Mouse (Mus musculus) myocyte (in vitro differentiated cells): ENCODE data around the gene Shank3. TPM values are rescaled to one million over a fixed set of nuclear protein-coding genes. Genes with fewer than 3 reads are reported as not detected.

Source experiments
- H3K27me3 ChIP-seq: one replicate; pipeline ENCODE4 v1.6.1; 2011; ENCODE audit not compliant: control insufficient read depth, insufficient read depth, insufficient read length
- H3K36me3 ChIP-seq: one replicate; pipeline ENCODE4 v1.6.1; 2011; ENCODE audit not compliant: control insufficient read depth, insufficient read depth
- H3K4me2 ChIP-seq: one replicate; pipeline ENCODE4 v1.6.1; 2011; ENCODE audit warnings: low read depth, control low read depth
- H3K4me3 ChIP-seq: one replicate; pipeline ENCODE4 v1.5.1; 2011; ENCODE audit warnings: mild to moderate bottlenecking, control low read depth, moderate library complexity
- H3K79me2 ChIP-seq: one replicate; pipeline ENCODE4 v1.6.1; 2011; ENCODE audit not compliant: control insufficient read depth, insufficient read depth
- H3ac ChIP-seq: one replicate; pipeline ENCODE4 v1.6.1; 2011; ENCODE audit not compliant: control insufficient read depth, insufficient read length
- CEBPB ChIP-seq: IDR thresholded peaks from 2 replicates; pipeline ENCODE4 v1.6.1; 2011; ENCODE audit warnings: mild to moderate bottlenecking, moderate library complexity; ENCODE audit not compliant: poor library complexity, insufficient read depth, severe bottlenecking
- E2F4 ChIP-seq: IDR thresholded peaks from one replicate; pipeline ENCODE4 v1.6.1; 2011; ENCODE audit warnings: mild to moderate bottlenecking, control low read depth, moderate library complexity; ENCODE audit not compliant: insufficient read depth
- MAX ChIP-seq: IDR thresholded peaks from one replicate; pipeline ENCODE4 v1.6.1; 2011; ENCODE audit warnings: low read depth, mild to moderate bottlenecking, control low read depth
- MYOD1 ChIP-seq, 3 experiments: IDR thresholded peaks; one replicate each; pipeline ENCODE4 v1.6.1; 2011; ENCODE audit warnings: control low read depth in 2 of 3, low read depth in 2 of 3, mild to moderate bottlenecking in 2 of 3, moderate library complexity in 1 of 3; ENCODE audit not compliant: insufficient read length in 2 of 3, control insufficient read depth in 1 of 3
- MYOG ChIP-seq, 3 experiments: IDR thresholded peaks; one replicate each; pipeline ENCODE4 v1.6.1; 2011; ENCODE audit warnings: control low read depth in 2 of 3, low read depth in 2 of 3, mild to moderate bottlenecking in 2 of 3; ENCODE audit not compliant: insufficient read length in 2 of 3, control insufficient read depth in 1 of 3, insufficient read depth in 1 of 3
- POLR2A ChIP-seq: IDR thresholded peaks from one replicate; pipeline ENCODE4 v1.6.1; 2011; ENCODE audit warnings: low read depth, mild to moderate bottlenecking, control low read depth, moderate library complexity; ENCODE audit not compliant: insufficient read length
- POLR2AphosphoS2 ChIP-seq: IDR thresholded peaks from one replicate; pipeline ENCODE4 v1.6.1; 2011; ENCODE audit warnings: low read depth, control low read depth; ENCODE audit not compliant: insufficient read length
- REST ChIP-seq: IDR thresholded peaks from one replicate; pipeline ENCODE4 v1.6.1; 2011; ENCODE audit warnings: mild to moderate bottlenecking, control low read depth, moderate library complexity; ENCODE audit not compliant: insufficient read depth, insufficient read length
- SRF ChIP-seq: IDR thresholded peaks from one replicate; pipeline ENCODE4 v1.6.1; 2011; ENCODE audit warnings: low read depth; ENCODE audit not compliant: control insufficient read depth, insufficient read length
- TCF12 ChIP-seq: IDR thresholded peaks from one replicate; pipeline ENCODE4 v1.6.1; 2011; ENCODE audit warnings: mild to moderate bottlenecking, control low read depth; ENCODE audit not compliant: poor library complexity, insufficient read depth, severe bottlenecking
- TCF3 ChIP-seq: IDR thresholded peaks from one replicate; pipeline ENCODE4 v1.6.1; 2011; ENCODE audit warnings: low read depth, control low read depth; ENCODE audit not compliant: insufficient read length
- USF1 ChIP-seq: IDR thresholded peaks from one replicate; pipeline ENCODE4 v1.6.1; 2011; ENCODE audit warnings: low read depth, mild to moderate bottlenecking, control low read depth, moderate library complexity
- polyA plus RNA-seq: library from polyadenylated mRNA; unstranded; fragments of >200 nt; fragmentation: generic; extraction: Trizol; gene quantifications from one replicate; pipeline ENCODE4 v1.2.1, GENCODE M21; 2012; ENCODE audit warnings: missing spikeins

The Shank3 gene
- polyA plus RNA-seq, 1 experiment = 1.4 TPM

DNA sequence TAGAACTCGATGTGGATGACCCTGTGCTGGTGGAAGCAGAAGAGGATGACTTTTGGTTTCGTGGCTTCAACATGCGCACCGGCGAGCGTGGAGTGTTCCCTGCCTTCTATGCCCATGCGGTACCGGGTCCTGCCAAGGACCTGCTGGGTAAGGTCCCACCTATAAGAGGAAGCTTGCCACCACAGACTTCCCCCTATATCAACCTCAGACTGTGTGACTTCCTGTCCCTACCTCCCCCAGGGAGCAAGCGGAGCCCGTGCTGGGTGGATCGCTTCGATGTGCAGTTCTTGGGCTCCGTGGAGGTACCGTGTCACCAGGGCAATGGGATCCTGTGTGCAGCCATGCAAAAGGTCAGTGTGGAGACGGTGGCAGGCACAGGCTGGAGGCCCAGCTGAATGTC is 40.5 kb upstream of the Shank3 start:
- Histone ChIP-seq H3K79me2 (no peaks in the 10 kb centered on the region), H3K27me3 (peaks cover 72% of the 10 kb centered on the region)
- TF ChIP-seq MAX = no peak
- no peak for TF ChIP-seq TCF12
- TF ChIP-seq POLR2AphosphoS2 = no peak
- TF ChIP-seq USF1 = no peak
- no peak for TF ChIP-seq SRF
- no peak for TF ChIP-seq CEBPB
- TF ChIP-seq MYOD1 (IDR thresholded peaks at IDR 0.05; ENCODE audit: control insufficient read depth in 1 of 3, insufficient read length in 2 of 3, low read depth in 2 of 3) = no peak
- no peak for TF ChIP-seq TCF3
- no peak for TF ChIP-seq REST
- no peak for TF ChIP-seq POLR2A

GRCm38 (mm10) chr15:89459821-89460220 is 39.6 kb upstream of the Shank3 start:
- Histone ChIP-seq H3ac (no peak overlapping the region), H3K79me2 (no peaks in the 10 kb centered on the region), H3K36me3 (no peaks in the 10 kb centered on the region), H3K27me3 (peaks cover 69% of the 10 kb centered on the region), H3K4me2 (no peak overlapping the region), H3K4me3 (no peak overlapping the region)
- TF ChIP-seq MYOG (IDR thresholded peaks at IDR 0.05; ENCODE audit: control insufficient read depth in 1 of 3, insufficient read depth in 1 of 3, insufficient read length in 2 of 3, low read depth in 2 of 3) (no peak), E2F4 (no peak), POLR2A (no peak), CEBPB (no peak), SRF (no peak), TCF3 (no peak), TCF12 (no peak), MYOD1 (IDR thresholded peaks at IDR 0.05; ENCODE audit: control insufficient read depth in 1 of 3, insufficient read length in 2 of 3, low read depth in 2 of 3) (no peak), POLR2AphosphoS2 (no peak), USF1 (no peak), REST (no peak), MAX (no peak)

More for the DNA sequence above, 40.5 kb upstream of the Shank3 start:
- Histone ChIP-seq H3K36me3 (no peaks in the 10 kb centered on the region), H3K4me3 (no peak overlapping the region), H3ac (no peak overlapping the region), H3K4me2 (no peak overlapping the region)

DNA sequence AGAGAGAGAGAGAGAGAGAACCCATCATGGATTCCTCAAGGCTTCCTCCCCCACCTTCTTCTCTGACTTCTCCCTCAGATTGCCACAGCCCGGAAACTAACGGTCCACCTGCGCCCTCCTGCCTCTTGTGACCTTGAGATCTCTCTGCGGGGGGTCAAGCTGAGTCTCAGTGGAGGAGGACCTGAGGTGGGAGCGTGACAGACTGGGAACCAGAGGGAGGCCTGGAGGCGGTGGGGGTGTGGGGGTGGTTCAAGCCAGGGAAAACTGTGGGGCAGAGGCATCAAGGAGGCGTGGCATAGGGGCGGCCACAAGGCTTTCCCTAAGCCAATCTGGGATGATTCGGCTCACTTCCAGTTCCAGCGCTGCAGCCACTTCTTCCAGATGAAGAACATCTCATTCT is 39.1 kb upstream of the Shank3 start:
- Histone ChIP-seq H3K36me3 (no peaks in the 10 kb centered on the region), H3K4me2 (no peak overlapping the region), H3K27me3 (peaks cover 64% of the 10 kb centered on the region), H3K4me3 (no peak overlapping the region), H3K79me2 (no peaks in the 10 kb centered on the region), H3ac (no peak overlapping the region)
- TF ChIP-seq REST (no peak), MYOD1 (IDR thresholded peaks at IDR 0.05; ENCODE audit: control insufficient read depth in 1 of 3, insufficient read length in 2 of 3, low read depth in 2 of 3) (no peak), POLR2AphosphoS2 (no peak), TCF12 (no peak), MYOG (IDR thresholded peaks at IDR 0.05; ENCODE audit: control insufficient read depth in 1 of 3, insufficient read depth in 1 of 3, insufficient read length in 2 of 3, low read depth in 2 of 3) (no peak)

DNA sequence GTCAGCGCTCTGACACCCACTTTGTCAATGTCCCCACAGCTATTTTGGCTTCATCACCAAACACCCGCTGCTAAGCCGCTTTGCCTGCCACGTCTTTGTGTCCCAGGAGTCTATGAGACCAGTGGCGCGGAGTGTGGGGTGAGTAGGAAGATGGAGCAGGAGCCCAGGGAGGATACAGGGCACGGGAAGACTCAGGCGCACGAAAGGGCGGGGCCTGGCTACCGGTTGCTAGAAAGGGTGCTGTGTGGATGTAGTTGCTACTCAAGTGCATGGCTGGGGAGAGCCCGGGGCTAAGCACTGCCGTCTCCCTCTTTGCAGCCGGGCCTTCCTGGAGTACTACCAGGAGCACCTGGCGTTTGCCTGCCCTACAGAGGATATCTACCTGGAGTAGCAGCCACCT is 38.1 kb upstream of the Shank3 start:
- Histone ChIP-seq H3K4me3 (no peak overlapping the region), H3K4me2 (no peak overlapping the region), H3K79me2 (no peaks in the 10 kb centered on the region), H3K36me3 (no peaks in the 10 kb centered on the region), H3K27me3 (peaks cover 59% of the 10 kb centered on the region), H3ac (no peak overlapping the region)
- no peak for TF ChIP-seq REST
- no peak for TF ChIP-seq TCF3
- no peak for TF ChIP-seq MYOD1 (IDR thresholded peaks at IDR 0.05; ENCODE audit: control insufficient read depth in 1 of 3, insufficient read length in 2 of 3, low read depth in 2 of 3)
- no peak for TF ChIP-seq POLR2AphosphoS2
- TF ChIP-seq POLR2A = no peak
- no peak for TF ChIP-seq MAX
- TF ChIP-seq TCF12 = no peak
- TF ChIP-seq E2F4 = no peak
- TF ChIP-seq SRF = no peak
- no peak for TF ChIP-seq CEBPB
- TF ChIP-seq USF1 = no peak
- TF ChIP-seq MYOG (IDR thresholded peaks at IDR 0.05; ENCODE audit: control insufficient read depth in 1 of 3, insufficient read depth in 1 of 3, insufficient read length in 2 of 3, low read depth in 2 of 3) = no peak

DNA sequence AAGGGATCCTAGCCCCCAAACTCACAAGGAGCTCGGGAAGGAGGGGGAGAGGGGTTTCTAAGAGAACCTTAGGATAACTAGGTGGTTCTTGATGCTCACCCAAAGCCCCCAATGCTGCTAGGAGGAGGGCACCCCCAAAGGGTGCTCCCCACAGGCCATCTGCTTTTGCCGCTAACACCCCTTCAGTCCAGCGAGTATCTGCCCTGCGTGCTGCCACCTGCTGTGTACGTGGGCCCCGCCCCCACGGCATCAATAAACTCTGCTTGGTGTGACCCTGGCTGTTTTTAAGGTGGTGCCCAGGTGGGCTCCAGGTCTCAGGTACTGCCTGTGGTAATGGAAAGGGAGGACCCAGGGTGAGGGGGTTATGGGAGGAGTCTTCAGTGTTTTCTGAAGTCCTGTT is 37.2 kb upstream of the Shank3 start:
- no peaks in the 10 kb centered on the region for H3K79me2 ChIP-seq
- H3K4me2 ChIP-seq = no peak overlapping the region
- TF ChIP-seq CEBPB (no peak), REST (no peak), USF1 (no peak), TCF3 (no peak), E2F4 (no peak), TCF12 (no peak), SRF (no peak), POLR2AphosphoS2 (no peak), MYOG (IDR thresholded peaks at IDR 0.05; ENCODE audit: control insufficient read depth in 1 of 3, insufficient read depth in 1 of 3, insufficient read length in 2 of 3, low read depth in 2 of 3) (no peak), POLR2A (no peak), MAX (no peak), MYOD1 (IDR thresholded peaks at IDR 0.05; ENCODE audit: control insufficient read depth in 1 of 3, insufficient read length in 2 of 3, low read depth in 2 of 3) (no peak)
- peaks cover 56% of the 10 kb centered on the region for H3K27me3 ChIP-seq
- no peak overlapping the region for H3K4me3 ChIP-seq
- H3K36me3 ChIP-seq = no peaks in the 10 kb centered on the region
- H3ac ChIP-seq = no peak overlapping the region
